Mouse (Mus musculus) left cerebral cortex, adult 18-20 months (tissue): Measurements from ENCODE around the gene Med15. TPM values are rescaled to one million over a fixed set of nuclear protein-coding genes. Genes with fewer than 3 reads are reported as not detected.

ENCODE experiments used
- DNase-seq, 2 experiments: peaks; one replicate each; pipeline ENCODE4 v3.0.0; 2021 to 2022; ENCODE audit warnings: low spot score in 2 of 2, mixed read lengths in 1 of 2
- total RNA-seq, 2 experiments: library from RNA; stranded (reverse); gene quantifications; 2 replicates each; pipeline ENCODE4 v1.2.3; 2021

Med15 gene
- total RNA-seq, 2 experiments from 2014 or later, result 68.3 to 71.6 TPM

DNA sequence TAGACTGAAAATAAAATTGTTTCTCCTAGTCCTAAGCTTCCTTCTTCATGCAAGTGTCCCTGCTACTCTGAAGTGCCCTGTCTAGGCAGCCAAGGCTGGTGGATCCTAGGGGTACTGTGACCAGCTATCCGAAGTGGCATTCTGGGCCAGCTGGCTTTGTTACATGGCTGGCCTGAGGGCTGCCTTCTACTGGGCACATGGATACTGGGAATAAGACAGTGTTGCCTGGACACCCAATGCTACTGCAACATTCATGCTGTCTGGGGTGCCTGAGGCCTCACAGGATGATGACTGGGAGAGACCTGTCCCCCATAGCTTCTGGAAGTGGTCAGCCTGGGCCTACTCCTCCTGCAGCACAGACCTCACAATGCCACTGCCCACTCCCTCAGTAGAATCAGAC lies 82.0 kb downstream of the Med15 start:
- DNase-seq, result no peak

DNA sequence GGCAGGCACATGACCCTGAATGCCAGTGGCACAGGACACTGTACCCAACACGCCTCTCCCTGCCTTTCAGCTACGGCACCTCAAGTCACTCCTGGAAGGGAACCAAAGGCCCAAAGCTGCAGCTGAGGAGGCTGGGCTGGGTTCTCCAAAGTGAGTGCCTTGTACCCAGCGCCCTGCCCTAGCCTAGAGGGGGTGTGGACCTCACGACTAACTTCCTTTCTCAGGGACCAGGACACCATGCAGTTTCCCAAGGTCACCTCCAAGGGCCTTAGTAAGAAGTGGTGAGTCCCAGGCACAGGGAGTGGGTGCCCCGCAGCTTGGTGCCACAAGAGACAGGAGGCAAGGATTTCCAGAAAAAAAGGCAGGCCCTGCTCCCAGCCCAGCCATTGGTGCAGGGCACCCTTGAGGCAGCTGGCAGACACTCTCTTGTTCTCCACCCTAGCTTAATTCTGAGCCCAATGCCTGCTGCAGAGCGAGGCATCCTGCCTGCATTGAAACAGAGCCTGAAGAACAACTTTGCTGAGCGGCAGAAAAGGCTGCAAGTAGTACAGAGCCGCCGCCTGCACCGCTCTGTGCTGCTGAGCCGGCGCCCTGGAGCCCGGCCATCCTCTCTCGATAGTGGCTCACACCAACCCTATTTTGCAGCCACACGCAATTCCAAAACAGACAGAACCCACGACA lies 82.6 kb downstream of the Med15 start:
- peak in 1 of 2 experiments; percentile 56 for DNase-seq

DNA sequence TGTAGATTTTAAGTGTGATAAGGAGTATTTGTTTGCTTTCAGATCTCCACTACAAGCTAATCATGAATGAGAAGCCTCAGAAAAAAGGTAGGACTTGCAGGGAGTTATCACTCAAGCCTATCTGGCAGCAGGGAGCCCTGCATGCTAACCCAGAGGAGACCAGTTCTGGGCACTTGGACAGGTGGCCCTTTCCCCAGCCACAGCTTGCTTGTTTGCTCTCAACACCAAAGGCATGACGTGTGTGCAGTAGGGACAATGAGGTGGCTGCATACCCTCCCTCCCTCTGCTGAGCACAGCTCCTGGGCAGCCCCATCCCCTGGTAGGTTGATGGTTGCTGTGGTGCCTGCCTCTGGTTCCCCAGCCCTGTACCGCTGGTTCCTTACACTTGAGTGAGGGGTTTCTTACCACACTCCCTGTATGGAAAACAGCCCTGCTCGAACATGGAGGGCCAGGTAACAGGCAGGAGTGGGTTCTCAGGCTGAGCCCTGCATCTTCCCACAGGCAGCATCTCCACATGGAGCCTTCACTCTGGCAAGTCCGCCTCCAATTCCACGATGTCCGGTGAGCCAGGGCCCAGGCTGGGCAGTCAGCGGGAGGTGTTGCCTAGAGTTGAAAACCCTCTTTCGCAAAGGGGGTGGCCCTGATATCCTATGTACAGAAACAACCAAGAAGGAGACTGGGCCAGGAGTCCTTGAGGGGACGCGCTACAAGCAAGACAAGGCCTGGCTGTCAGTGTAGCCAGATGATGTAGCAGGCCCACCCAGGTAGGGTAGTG lies 84.9 kb downstream of the Med15 start:
- DNase-seq, result no peak

DNA sequence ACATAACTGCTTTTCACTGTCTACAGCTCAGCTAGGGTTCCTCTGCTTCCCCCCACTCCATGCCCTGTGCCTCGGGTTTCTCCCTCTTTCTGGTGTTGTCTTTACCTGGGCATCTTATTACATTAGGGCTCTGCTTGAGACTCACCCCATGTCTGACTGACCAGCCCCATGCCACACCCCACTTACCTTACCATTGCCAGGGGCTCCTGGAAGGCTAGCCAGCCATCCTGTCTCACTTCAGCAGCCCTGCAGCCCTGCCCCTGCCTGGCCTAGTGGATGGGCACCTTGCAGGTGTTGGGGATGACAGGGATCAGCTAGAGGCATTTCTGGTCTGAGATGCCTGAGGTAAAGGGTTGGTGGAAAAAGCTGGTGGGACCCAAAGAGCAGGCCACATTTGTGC lies 85.5 kb downstream of the Med15 start:
- no peak for DNase-seq

DNA sequence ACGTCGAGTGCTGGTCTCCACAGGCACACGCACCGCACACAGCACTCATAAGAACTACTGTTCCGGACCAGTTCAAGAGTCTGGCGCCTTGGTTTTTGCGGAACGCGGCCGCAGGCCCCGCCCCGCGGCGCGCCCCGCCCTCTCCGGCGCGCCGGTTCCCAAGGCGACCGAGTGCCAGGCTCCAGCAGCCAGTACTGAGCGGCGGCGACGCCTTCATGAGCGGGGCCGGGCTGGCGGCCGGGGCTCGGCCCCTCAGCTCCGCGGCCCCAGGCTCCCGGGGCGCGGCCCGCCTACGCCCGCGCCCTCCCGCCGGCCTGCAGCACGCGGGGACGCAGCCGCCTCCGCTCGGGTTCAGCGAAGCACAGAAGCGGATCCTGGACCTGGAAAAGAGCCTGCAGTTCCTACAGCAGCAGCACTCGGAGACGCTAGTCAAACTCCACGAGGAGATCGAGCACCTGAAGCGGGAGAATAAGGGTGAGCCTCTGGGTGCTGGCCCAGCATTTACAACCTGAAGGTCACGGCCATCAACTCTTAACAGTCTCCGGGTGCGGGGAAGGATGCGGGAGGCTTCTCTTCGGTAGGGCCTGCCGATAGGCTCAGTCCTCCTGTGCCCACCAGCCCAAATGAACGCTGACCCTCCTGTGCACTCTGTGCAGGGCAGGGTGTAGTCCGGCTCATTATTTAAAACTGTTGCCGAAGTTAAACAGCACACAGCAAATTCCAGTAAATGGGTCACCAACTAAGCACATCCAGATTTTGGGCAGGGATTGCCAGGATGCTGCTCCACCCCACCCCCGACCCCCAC lies 86.2 kb downstream of the Med15 start, which contains the start of gene Ccdc74a:
TSS of gene Ccdc74a (plus strand) at position 161 of the 805 bp plus-strand sequence.
- DNase-seq, result peak; percentile 67 to 86

DNA sequence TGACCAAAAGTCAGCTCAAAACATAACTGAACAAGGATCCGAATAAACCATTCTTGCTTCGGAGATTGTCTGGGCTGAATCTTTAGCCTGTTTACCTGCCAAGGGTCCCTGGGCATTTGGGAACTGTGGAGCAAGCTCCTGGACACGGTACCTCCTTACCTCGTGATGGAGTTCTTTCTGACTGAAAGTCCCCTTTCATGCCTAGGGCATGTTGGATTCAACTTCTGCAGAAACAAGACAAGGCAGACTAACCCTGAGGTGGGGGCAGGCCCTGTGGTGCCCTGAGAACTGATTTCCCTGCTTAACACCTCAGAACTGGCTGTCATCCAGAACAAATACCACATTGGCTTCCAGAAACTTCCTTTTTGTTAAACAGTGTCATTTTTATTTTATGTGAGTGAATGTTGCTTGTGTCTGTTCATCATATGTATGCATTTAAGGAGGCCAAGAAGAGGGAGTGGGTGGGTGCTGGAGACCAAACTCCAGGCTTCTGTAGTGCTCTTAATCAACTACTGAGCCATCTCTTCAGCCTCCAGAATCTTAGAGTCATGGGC lies 89.2 kb downstream of the Med15 start:
- DNase-seq, result no peak

DNA sequence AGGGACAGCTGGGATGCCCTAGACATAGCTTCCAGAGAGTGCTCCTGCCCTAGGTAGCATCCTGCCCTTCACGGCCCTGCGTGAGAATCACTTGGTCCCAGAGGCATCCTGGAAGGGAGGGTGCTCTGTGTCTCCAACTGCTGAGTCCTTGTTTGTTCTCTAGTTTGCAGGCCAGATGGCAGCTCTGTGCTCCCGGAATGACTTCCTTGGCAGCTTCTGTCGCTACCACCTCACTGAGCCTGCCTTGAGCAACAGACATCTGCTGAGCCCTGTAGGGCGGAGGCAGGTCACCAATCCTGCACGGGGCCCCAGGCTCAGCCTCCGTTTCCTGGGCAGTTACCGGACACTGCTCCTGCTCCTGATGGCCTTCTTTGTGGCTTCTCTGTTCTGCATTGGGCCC lies 90.4 kb downstream of the Med15 start:
- no peak for DNase-seq

DNA sequence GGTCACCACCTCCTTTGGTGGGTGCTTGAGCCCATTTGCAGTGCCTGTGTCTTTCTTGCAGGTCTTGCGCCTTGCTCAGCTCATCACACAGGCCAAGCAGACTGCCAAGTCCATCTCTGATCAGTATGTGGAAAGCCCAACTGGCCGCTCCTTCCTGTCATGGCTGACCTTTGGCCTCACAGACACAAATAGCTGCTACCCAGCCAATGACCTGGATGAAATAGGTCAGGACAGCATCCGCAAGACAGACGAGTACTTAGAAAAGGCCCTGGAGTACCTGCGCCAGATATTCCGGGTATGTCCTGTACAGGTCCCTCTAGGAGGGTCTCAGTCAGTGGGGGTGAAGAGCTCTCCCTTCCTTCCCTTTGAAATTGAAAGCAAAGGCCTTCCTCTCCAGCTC lies 91.4 kb downstream of the Med15 start:
- DNase-seq, result no peak

DNA sequence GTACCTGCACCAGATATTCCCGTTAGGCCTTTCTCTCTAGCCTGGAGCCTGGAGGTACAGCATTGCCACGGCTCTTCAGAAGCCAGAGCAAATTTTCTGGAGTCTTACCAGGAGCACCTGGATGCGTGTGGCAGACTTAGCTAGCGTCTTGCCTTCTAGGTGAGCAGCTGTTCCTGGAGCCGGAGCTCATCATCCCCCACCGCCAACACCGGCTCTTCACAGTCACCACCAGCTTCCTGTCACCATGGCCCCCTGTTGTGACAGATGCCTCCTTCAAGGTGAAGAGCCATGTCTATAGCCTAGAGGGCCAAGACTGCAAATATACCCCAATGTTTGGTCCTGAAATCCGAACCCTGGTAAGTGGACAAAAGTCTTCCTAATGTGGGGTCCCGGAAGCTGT lies 92.0 kb downstream of the Med15 start:
- no peak for DNase-seq

DNA sequence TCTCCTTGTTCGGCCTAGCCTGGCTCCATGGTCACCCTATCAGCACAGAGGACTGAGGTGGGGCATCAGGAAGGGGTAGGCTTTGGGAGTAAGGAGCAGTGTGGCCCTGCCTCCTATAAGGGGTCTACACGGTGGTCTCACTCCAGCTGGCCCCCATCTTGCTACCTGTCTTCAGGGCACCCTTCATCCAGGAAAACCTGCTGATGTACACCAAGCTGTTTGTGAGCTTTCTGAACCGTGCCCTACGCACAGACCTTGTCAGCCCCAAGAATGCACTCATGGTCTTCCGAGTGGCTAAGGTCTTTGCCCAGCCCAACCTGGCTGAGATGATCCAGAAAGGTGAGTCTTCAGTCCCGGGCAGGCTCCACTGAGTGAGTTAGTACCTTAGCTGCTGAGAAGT lies 92.7 kb downstream of the Med15 start:
- no peak for DNase-seq

DNA sequence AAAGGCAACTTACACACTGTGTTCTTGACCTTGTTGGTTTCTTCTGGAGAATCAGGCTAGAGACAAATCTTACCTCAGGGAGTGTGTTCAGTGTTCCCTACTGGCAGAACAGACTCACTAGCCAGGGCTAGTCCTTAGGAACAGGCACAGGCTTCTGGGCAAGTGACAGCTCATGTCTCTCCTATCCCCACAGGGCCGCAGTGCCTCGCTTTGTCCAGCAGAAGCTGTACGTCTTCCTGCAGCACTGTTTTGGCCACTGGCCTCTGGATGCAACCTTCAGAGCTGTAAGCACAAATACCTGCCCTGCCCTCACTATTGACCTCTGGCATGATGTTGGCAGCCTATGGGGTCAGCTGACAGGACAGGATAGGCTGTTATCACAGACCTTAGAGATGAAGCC lies 93.6 kb downstream of the Med15 start:
- no peak for DNase-seq

DNA sequence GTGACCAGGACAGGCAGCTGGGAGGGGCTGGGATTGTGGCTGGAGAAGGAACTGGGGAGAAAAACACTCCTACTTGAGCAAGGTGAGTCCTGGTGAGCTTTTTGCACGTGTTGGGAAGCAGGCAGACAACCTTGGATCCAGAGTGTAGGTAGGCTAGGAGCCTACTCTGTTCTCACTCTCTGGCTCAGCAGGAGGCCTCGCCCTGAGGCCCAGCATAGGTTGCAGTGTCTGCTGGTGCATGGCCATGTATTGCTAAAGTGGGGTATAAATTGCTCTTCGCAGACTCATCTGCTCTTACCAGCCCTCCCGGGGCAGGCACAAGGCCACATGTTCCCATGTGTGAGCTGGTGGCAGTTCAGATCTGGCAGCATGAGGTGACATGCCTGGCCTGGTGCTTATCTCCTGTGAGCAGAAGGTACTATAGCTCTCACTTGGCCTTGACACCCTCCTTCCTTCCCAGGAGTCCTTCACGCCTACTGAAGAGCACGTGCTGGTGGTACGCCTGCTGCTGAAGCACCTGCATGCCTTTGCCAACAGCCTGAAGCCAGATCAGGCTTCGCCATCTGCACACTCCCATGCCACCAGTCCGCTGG lies 94.6 kb downstream of the Med15 start:
- DNase-seq, result no peak

DNA sequence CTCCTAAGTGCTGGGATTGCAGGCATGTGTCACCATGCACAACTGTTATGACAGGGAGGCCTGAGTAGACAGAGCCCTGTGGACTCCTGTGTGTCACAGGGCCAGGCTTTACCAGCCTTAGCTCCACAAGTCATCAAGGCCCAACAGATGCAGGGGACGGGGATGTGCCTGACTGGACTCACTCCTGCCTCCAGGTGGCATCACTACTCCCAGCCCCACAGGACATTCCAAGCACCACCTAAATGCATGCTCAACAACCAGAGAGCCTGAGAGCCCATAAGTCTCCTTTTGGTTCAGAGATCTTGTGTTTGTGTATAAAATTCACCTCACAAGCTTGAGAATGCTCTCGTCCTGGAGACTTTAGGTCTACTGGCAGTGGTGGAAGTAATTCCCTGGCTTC lies 95.1 kb downstream of the Med15 start:
- no peak for DNase-seq

DNA sequence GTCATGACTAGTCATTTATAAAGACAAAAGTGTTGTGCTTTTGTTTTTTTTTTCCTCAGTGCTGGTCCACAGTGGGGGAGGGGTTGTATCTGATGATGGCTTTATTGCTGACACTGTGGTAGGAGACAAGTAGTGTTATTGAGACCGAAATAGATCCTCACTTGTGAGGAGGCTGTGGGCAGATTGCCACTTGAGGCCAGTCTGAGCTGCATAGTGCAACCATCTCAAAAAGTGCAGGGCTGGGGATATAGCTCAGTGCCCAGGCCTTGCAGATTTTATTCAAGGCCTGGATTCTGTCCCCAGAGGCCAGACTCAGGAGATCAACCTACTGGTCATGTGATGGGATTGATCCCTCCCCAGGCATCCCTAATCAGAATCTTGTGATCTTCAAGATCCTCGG lies 95.8 kb downstream of the Med15 start:
- no peak for DNase-seq

DNA sequence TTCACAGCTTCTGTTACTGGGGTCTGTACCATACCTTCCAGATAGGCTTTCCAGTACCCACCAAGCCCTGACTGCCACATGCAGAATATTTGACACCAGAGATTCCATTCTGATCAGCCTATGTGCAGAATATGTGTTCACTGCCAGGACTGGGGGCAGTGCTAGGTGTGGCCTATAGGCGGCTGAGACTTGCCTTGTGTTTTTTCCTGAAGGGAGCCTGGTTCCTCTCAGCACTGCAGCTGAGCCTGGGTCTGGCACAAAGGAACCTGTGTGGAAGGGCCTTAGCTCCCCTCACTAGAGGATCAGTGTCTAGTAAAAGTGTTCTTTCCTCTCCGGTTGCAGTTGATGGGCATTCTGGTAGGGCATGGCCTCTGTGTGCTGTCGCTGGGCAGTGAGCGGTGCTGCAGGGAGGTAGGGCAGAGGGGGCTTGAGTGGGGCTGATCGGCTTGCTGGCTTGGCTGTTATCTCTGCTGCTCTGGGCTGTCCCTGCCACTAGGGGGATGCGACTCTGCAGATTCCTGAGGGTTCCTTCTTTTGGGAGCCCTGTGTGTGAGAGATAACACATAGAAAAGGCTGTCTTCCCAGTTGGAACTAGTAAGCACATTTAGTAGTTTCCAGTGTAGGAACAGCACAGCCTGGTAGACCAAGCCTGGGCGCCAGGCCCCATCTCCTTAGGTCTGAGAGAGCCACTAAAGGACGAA lies 99.1 kb downstream of the Med15 start:
- DNase-seq, result no peak

DNA sequence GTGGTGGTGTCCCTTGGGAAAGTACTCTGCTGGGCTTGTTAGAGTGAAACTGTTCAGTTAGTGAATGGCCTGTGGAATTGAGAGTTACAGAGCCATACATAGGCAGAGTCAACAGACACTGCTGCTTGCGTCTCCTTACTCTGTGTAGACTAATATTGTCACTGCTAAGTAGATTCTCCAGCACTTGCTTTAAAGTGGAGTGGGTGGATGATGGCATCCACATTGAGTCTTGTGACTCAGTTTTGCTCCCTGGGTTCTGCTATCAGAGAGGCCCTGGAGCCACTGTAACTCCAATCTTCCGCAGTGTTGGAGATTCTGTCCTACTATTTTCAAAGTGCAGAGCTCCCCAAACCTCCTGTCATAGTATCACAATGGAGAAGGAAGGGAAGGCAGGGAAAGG lies 100.1 kb downstream of the Med15 start:
- DNase-seq, result no peak

DNA sequence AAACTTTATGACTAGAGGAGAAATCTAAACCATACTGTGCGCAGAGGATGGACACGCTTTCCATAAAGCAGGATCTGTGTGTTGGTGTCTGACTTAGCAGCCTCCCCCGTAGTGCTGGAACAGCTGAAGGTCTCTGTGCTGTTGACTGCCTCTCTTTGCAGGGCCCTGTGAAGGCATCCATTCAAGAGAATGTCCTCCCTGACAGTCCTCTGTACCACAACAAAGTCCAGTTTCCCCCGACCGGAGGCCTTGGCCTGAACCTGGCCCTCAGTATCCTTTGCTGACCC lies 106.5 kb downstream of the Med15 start:
- DNase-seq, result peak in 1 of 2 experiments; percentile 39

DNA sequence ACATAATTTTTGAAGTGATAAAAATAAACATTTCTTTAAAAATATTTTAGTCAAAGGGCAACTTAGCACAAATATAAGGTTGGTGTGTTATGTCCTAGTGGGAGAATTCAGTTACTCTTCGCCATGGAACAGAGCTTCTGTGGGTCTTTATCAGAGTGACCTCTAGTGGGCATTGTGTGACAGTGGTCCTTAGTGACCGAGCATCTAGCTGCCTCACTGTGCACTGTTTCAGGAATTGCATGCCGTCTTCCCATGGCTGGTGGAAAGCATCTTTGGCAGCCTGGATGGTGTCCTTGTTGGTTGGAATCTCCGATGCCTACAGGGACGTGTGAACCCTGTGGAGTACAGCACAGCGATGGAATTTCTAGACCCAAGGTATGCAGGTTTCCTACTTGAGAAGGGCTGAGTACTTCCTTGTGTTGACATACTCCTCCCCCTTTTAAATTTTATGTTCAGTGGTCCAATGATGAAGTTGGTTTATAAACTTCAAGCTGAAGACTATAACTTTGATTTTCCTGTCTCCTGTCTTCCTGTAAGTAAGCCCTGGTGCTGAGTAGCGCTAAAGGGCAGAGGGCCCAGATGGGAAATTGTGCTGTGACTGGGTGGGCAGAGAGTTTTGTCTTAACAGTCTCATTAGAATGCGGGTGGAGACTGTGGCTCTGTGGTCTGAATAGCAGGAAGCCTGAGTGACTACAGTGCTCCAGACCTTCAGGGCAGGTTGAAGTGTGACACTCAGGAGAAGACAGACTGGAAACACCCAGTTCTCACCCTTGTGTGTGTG lies 107.0 kb downstream of the Med15 start:
- no peak for DNase-seq

DNA sequence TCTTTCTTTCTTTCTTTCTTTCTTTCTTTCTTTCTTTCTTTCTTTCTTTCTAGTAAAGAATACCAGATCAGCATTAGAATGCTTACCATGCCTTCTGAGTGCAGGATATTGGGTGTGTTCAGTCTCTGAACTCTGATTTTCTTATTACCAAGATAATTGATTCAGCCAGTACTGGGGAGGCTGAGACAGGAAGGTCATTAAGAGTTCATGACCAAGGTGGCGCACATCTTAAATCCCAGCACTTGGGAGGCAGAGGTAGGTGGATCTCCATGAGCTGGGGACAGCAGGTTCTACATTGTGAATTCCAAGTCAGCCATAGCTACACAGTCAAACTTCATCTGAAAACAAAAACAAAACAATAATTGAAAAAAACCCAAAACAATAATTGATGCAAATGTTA lies 110.8 kb downstream of the Med15 start:
- DNase-seq, result no peak
